In genomic region chr6:48073316-48073715, GRCm38 (mm10) we compare ENCODE assay signal across 16 mouse cellular contexts. TPM values are rescaled to one million over a fixed set of nuclear protein-coding genes. Genes with fewer than 3 reads are reported as not detected.
DNase-seq lines count a peak whose midpoint lies in the region; ATAC-seq lines count a peak whose summit lies in the region.
"Had no signal": no experiment of that assay in that cellular context is flagged by ENCODE, and none has a peak within 500 bp of the region (broad histone marks: within the 10 kb centered on the region; RNA-seq: fewer than 3 reads in every experiment).

No protein-coding gene starts in this region.

- peak overlapping the region; percentile 9; the same call in 1 of the 2 replicates for H3K4me3 ChIP-seq in embryonic facial prominence, embryonic 14.5 days (ENCODE audit: low read depth, low read length)
- no peak overlapping the region for H3K4me3 ChIP-seq in midbrain, embryonic 15.5 days
- H3K4me3 ChIP-seq: hindbrain, embryonic 15.5 days; limb, embryonic 12.5 days; midbrain, embryonic 10.5 days had no signal

- H3K4me2 ChIP-seq in embryonic facial prominence, embryonic 14.5 days (ENCODE audit: low read depth, low read length): no peak overlapping the region
- H3K4me2 ChIP-seq in midbrain, embryonic 15.5 days: no peak overlapping the region
- H3K4me2 ChIP-seq: hindbrain, embryonic 15.5 days; limb, embryonic 12.5 days had no signal

- 43% methylated on average over 5 of the region's 5 CpGs for WGBS in embryonic facial prominence, embryonic 14.5 days
- WGBS in midbrain, embryonic 15.5 days: 82% methylated on average over 5 of the region's 5 CpGs

- peaks cover 77% of the 10 kb centered on the region for H3K36me3 ChIP-seq in embryonic facial prominence, embryonic 14.5 days (ENCODE audit: control insufficient read depth, insufficient read depth, low read length)
- peaks cover 7% of the 10 kb centered on the region; the same call in 1 of the 2 replicates for H3K36me3 ChIP-seq in splenic B cell, adult 2 months (ENCODE audit: control insufficient read depth, insufficient read depth, low read length, poor library complexity, severe bottlenecking)
- H3K36me3 ChIP-seq in midbrain, embryonic 15.5 days (replicated peaks): peaks cover 18% of the 10 kb centered on the region; the same call in 1 of the 2 replicates

- peak; percentile 29 for DNase-seq in heart, adult 8-10 months (ENCODE audit: low spot score)
- DNase-seq in heart, postnatal 4 days: no peak
- DNase-seq in B cell, adult 2 months: peak; percentile 18 to 28
- peak; percentile 50 for DNase-seq in embryonic facial prominence, embryonic 14.5 days (ENCODE audit: low spot score)
- DNase-seq in splenic B cell, adult 2 months (ENCODE audit: low read depth, low spot score): peak; percentile 50
- DNase-seq in urinary bladder, postnatal 4 days (ENCODE audit: low spot score in 2 of 2): no peak
- DNase-seq: cerebellum, adult 9-10 months; lung, adult 18-20 months had no signal

- H3K9me3 ChIP-seq in embryonic facial prominence, embryonic 14.5 days (ENCODE audit: control insufficient read depth, low read length): no peaks in the 10 kb centered on the region
- no peaks in the 10 kb centered on the region for H3K9me3 ChIP-seq in midbrain, embryonic 15.5 days
- H3K9me3 ChIP-seq: hindbrain, embryonic 15.5 days; limb, embryonic 12.5 days; midbrain, embryonic 10.5 days had no signal

- H3K9ac ChIP-seq in embryonic facial prominence, embryonic 14.5 days (ENCODE audit: low read depth, low read length): no peak overlapping the region
- no peak overlapping the region for H3K9ac ChIP-seq in midbrain, embryonic 15.5 days
- H3K9ac ChIP-seq: hindbrain, embryonic 15.5 days; limb, embryonic 12.5 days had no signal

- H3K27me3 ChIP-seq in embryonic facial prominence, embryonic 14.5 days (replicated peaks; ENCODE audit: control insufficient read depth, insufficient read depth, low read length): no peaks in the 10 kb centered on the region
- H3K27me3 ChIP-seq in splenic B cell, adult 2 months (ENCODE audit: control insufficient read depth, insufficient read depth, low read length, poor library complexity, severe bottlenecking): no peaks in the 10 kb centered on the region
- H3K27me3 ChIP-seq in midbrain, embryonic 15.5 days (replicated peaks): no peaks in the 10 kb centered on the region
- H3K27me3 ChIP-seq: hindbrain, embryonic 15.5 days; limb, embryonic 12.5 days; Patski had no signal

- H3K27ac ChIP-seq in embryonic facial prominence, embryonic 14.5 days (replicated peaks; ENCODE audit: low read depth, low read length): peak overlapping the region; percentile 16; the same call in 1 of the 2 replicates
- H3K27ac ChIP-seq in midbrain, embryonic 15.5 days: no peak overlapping the region
- H3K27ac ChIP-seq: hindbrain, embryonic 15.5 days; kidney, postnatal 0 days; limb, embryonic 12.5 days; midbrain, embryonic 10.5 days had no signal

- H3K4me1 ChIP-seq in embryonic facial prominence, embryonic 14.5 days (ENCODE audit: control insufficient read depth, insufficient read depth, low read length): peaks cover 2% of the 10 kb centered on the region; the same call in 1 of the 2 replicates
- no peaks in the 10 kb centered on the region for H3K4me1 ChIP-seq in midbrain, embryonic 15.5 days
- H3K4me1 ChIP-seq: hindbrain, embryonic 15.5 days; limb, embryonic 12.5 days; midbrain, embryonic 10.5 days had no signal

- no peak for ATAC-seq in embryonic facial prominence, embryonic 14.5 days (ENCODE audit: low read depth)
- ATAC-seq in midbrain, embryonic 15.5 days (replicated peaks): no peak
- ATAC-seq in frontal cortex, adult (ENCODE audit: low TSS enrichment): no peak
- ATAC-seq: forebrain, embryonic 16.5 days; Patski had no signal

RNA-seq across cellular contexts. Expression of gene Zfp746, which starts 13.1 kb away (rescaled TPM):
- 10 to 100 TPM in 2 of 4 experiments, 1 to 10 TPM in 2; 9.4 to 10.9 (median 10.0) TPM for total RNA-seq in heart, adult 8-10 months (2022)
- 10 to 100 TPM; 19.2 to 21.1 TPM for total RNA-seq in heart, postnatal 4 days (2021)
- polyA plus RNA-seq in embryonic facial prominence, embryonic 14.5 days (2014; fragmentation: Nextera tagmentation; extraction: Ambion mirVana): 21.2 and 21.6 TPM in 2 replicates
- polyA plus RNA-seq in midbrain, embryonic 15.5 days (2015; fragmentation: Nextera tagmentation; extraction: Ambion mirVana): 22.4 and 26.3 TPM in 2 replicates

RNA-seq across cellular contexts. Expression of gene Zfp777, which starts 24.6 kb away (rescaled TPM):
- 10 to 100 TPM; 11.6 to 16.1 (median 15.0) TPM for total RNA-seq in heart, adult 8-10 months (2022)
- total RNA-seq in heart, postnatal 4 days (2021): 10 to 100 TPM; 19.7 to 21.0 TPM
- polyA plus RNA-seq in embryonic facial prominence, embryonic 14.5 days (2014; fragmentation: Nextera tagmentation; extraction: Ambion mirVana): 7.5 and 9.1 TPM in 2 replicates
- polyA plus RNA-seq in midbrain, embryonic 15.5 days (2015; fragmentation: Nextera tagmentation; extraction: Ambion mirVana): 13.9 and 15.1 TPM in 2 replicates

Comparison
In these comparisons a context has a peak if more than half of its experiments do, and no peak if none do; other contexts are left out.
1. DNase-seq: peak in heart, adult 8-10 months (single experiment), B cell, adult 2 months (2 of 2), embryonic facial prominence, embryonic 14.5 days (single experiment) and splenic B cell, adult 2 months (single experiment); none in heart, postnatal 4 days (single experiment) and urinary bladder, postnatal 4 days (0 of 2).